Mouse (Mus musculus): Measurements from ENCODE around the gene 1700028K03Rik. TPM values are rescaled to one million over a fixed set of nuclear protein-coding genes. Genes with fewer than 3 reads are reported as not detected.

Gene 1700028K03Rik
- polyA plus RNA-seq, 1 experiment from 2014 or later = 0.08 TPM

DNA sequence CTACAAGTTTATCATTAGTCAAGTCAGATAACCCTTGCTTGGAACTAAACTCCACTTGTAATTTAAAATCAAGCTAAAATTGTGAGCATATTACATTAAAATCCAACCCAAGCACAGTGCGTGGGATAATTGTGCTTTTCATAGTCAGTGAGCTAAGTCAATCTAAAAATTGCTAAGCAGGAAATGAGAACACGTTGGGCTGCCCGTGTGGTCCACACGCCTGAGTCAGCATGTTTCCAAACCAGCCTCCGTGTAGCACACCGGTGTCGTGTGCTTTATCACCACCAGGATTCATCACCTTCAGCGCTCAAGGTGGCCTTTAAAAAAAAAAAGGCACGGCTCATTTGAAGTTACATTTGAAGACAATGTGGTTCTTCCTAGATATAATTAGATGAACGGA lies 10.2 kb upstream of the 1700028K03Rik start:
- ATAC-seq (ENCODE audit: low read depth) = no peak
- Histone ChIP-seq H3K9ac (ENCODE audit: low read length) (no peak overlapping the region), H3K36me3 (ENCODE audit: control insufficient read depth, insufficient read depth, low read length) (no peaks in the 10 kb centered on the region), H3K9me3 (ENCODE audit: control insufficient read depth, low read length) (no peaks in the 10 kb centered on the region), H3K4me2 (ENCODE audit: low read depth, low read length) (no peak overlapping the region), H3K4me3 (ENCODE audit: low read length) (no peak overlapping the region), H3K27ac (ENCODE audit: low read length) (no peak overlapping the region), H3K27me3 (ENCODE audit: control insufficient read depth, insufficient read depth, low read depth, low read length) (no peaks in the 10 kb centered on the region), H3K4me1 (replicated peaks; ENCODE audit: control insufficient read depth, insufficient read depth, low read length) (no peaks in the 10 kb centered on the region)
- WGBS = 71% methylated on average over 10 of the region's 10 CpGs

DNA sequence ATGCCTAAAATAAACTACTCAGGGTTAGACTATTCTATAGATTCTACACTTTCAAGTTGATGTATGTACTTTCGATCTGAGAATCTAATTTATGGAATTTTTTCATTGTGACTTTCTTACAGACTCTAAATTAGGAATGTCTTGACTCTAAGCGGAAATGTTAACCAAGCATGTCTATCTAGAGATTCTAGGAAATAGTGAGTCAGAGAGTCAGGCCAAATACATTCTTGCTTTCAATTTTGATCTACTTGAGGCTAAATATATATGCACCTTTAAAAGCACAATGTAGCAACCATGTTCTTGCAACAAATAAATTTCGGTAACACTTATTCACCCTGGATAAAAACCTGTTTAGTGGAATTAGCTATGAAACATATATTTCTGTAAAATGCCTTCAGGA lies 5.7 kb upstream of the 1700028K03Rik start:
- Histone ChIP-seq H3K27me3 (ENCODE audit: control insufficient read depth, insufficient read depth, low read depth, low read length) (no peaks in the 10 kb centered on the region), H3K9me3 (ENCODE audit: control insufficient read depth, low read length) (no peaks in the 10 kb centered on the region), H3K9ac (ENCODE audit: low read length) (no peak overlapping the region), H3K27ac (ENCODE audit: low read length) (no peak overlapping the region), H3K4me2 (ENCODE audit: low read depth, low read length) (no peak overlapping the region), H3K4me3 (ENCODE audit: low read length) (no peak overlapping the region), H3K4me1 (replicated peaks; ENCODE audit: control insufficient read depth, insufficient read depth, low read length) (no peaks in the 10 kb centered on the region), H3K36me3 (ENCODE audit: control insufficient read depth, insufficient read depth, low read length) (no peaks in the 10 kb centered on the region)
- no peak for ATAC-seq (ENCODE audit: low read depth)
- WGBS = 91% methylated on average over 3 of the region's 3 CpGs

DNA sequence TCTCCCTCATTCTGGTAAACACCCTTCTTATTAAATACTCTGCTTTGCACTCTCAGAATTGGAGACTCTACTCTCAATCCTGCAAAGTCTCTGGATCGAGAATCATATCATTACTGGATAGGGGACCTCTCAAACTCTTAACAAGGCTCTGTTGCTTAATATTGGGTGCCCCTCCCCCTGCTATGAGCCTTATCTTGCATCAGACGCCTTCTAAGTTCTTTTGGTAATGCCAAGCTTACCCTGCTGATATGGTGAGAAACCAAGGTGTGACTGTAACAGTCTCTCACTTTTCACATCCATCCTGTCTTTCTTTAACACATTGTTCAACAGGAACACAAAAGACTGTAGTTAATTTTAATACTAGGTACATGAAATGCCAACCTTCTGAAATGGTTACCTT lies 919 bp upstream of the 1700028K03Rik start:
- no peaks in the 10 kb centered on the region for H3K9me3 ChIP-seq (ENCODE audit: control insufficient read depth, low read length)
- H3K27me3 ChIP-seq (ENCODE audit: control insufficient read depth, insufficient read depth, low read depth, low read length) = no peaks in the 10 kb centered on the region
- H3K9ac ChIP-seq (ENCODE audit: low read length) = no peak overlapping the region
- H3K36me3 ChIP-seq (ENCODE audit: control insufficient read depth, insufficient read depth, low read length) = no peaks in the 10 kb centered on the region
- H3K27ac ChIP-seq (ENCODE audit: low read length) = no peak overlapping the region
- no peaks in the 10 kb centered on the region for H3K4me1 ChIP-seq (replicated peaks; ENCODE audit: control insufficient read depth, insufficient read depth, low read length)
- 38% methylated on average over 2 of the region's 2 CpGs for WGBS
- no peak overlapping the region for H3K4me3 ChIP-seq (ENCODE audit: low read length)
- no peak for ATAC-seq (ENCODE audit: low read depth)
- H3K4me2 ChIP-seq (ENCODE audit: low read depth, low read length) = no peak overlapping the region

DNA sequence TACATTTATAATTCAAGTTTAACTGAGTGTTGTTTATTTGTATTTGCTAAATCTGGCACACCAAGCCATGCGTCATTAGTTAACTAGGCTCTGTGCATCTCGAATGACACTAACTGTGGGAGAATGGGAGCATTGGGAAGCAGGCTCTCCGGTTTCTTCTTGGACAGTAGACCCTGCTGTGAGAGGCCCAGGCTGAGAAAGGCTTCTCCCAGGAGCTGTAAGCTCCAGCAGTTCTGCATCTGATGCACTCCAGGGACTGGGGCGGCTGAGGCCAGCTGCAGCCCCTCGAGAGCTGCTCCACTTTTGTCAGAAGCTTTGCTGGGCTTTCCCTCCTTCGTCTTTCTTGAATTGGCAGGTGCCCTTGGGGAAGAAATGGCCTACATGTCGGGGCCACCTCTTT lies 7.2 kb downstream of the 1700028K03Rik start:
- no peak for ATAC-seq (ENCODE audit: low read depth)
- no peak overlapping the region for H3K4me3 ChIP-seq (ENCODE audit: low read length)
- H3K4me1 ChIP-seq (replicated peaks; ENCODE audit: control insufficient read depth, insufficient read depth, low read length) = no peaks in the 10 kb centered on the region
- no peaks in the 10 kb centered on the region for H3K36me3 ChIP-seq (ENCODE audit: control insufficient read depth, insufficient read depth, low read length)
- WGBS = 47% methylated on average over 7 of the region's 7 CpGs
- H3K27me3 ChIP-seq (ENCODE audit: control insufficient read depth, insufficient read depth, low read depth, low read length) = no peaks in the 10 kb centered on the region
- no peak overlapping the region for H3K4me2 ChIP-seq (ENCODE audit: low read depth, low read length)
- no peak overlapping the region for H3K27ac ChIP-seq (ENCODE audit: low read length)
- no peaks in the 10 kb centered on the region for H3K9me3 ChIP-seq (ENCODE audit: control insufficient read depth, low read length)
- no peak overlapping the region for H3K9ac ChIP-seq (ENCODE audit: low read length)

DNA sequence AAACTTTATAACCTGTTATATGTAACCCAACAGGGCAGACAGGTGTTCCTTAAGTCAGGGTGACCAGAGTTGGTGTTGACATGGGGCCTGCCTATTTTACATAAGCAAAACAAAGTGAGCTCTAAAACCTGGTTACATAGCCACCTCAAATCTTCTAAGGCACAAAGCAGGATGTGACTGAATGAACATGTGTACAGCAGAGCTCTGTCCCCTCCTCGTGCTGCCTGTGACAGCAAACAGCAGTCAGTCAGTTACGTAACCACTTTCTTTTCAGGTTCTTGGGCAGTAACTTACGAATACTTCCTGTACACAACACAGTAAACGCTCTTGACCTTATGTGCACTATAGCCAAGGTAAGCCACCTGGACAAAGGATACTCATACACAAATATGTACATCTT lies 11.4 kb downstream of the 1700028K03Rik start:
- Histone ChIP-seq H3K9ac (ENCODE audit: low read length) (no peak overlapping the region), H3K4me3 (ENCODE audit: low read length) (no peak overlapping the region), H3K36me3 (ENCODE audit: control insufficient read depth, insufficient read depth, low read length) (no peaks in the 10 kb centered on the region), H3K27me3 (ENCODE audit: control insufficient read depth, insufficient read depth, low read depth, low read length) (no peaks in the 10 kb centered on the region), H3K9me3 (ENCODE audit: control insufficient read depth, low read length) (no peaks in the 10 kb centered on the region), H3K4me1 (replicated peaks; ENCODE audit: control insufficient read depth, insufficient read depth, low read length) (no peaks in the 10 kb centered on the region), H3K4me2 (ENCODE audit: low read depth, low read length) (no peak overlapping the region), H3K27ac (ENCODE audit: low read length) (no peak overlapping the region)
- 50% methylated on average over 4 of the region's 4 CpGs for WGBS
- no peak for ATAC-seq (ENCODE audit: low read depth)

DNA sequence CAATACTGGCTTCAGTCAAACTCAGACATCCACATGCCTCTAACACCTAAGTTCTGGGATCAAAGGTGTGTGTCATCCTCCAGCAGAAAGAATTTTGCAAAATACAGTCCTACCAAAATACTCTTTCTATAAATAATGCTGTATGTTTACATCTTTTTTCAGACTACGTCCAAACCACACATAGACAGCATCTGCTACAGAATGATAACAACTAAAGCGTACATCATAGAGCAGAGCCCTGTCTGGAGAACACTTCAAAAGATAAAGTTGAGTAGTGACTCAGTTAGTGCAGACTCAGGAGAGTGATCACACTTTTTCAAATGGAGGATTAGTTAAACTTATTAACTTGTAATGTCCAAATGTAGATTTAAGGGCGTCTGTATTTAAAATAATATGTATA lies 13.4 kb downstream of the 1700028K03Rik start:
- Histone ChIP-seq H3K36me3 (ENCODE audit: control insufficient read depth, insufficient read depth, low read length) (no peaks in the 10 kb centered on the region), H3K9me3 (ENCODE audit: control insufficient read depth, low read length) (no peaks in the 10 kb centered on the region), H3K9ac (ENCODE audit: low read length) (no peak overlapping the region), H3K27ac (ENCODE audit: low read length) (no peak overlapping the region), H3K4me1 (replicated peaks; ENCODE audit: control insufficient read depth, insufficient read depth, low read length) (no peaks in the 10 kb centered on the region), H3K4me3 (ENCODE audit: low read length) (no peak overlapping the region), H3K27me3 (ENCODE audit: control insufficient read depth, insufficient read depth, low read depth, low read length) (no peaks in the 10 kb centered on the region), H3K4me2 (ENCODE audit: low read depth, low read length) (no peak overlapping the region)
- 63% methylated on average over 3 of the region's 3 CpGs for WGBS
- ATAC-seq (ENCODE audit: low read depth) = no peak

DNA sequence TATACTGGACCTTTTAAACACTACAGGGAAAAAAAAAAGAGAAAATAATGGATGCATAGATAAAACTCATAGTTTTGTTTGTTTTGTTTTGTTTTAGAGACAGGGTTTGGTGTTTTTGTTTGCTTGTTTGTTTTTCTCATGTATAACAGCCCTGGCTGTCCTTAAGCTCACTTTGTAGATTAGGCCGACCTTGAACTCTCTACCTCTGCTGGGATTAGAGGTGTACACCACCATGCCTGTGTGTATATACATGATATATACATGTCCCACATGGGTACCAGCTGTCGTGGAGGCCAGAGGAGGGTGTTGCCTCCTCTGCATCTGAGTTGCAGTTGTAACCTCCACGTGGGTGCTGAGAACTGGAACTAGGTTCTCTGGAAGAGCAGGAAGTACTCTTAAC lies 13.9 kb downstream of the 1700028K03Rik start:
- Histone ChIP-seq H3K36me3 (ENCODE audit: control insufficient read depth, insufficient read depth, low read length) (no peaks in the 10 kb centered on the region), H3K4me2 (ENCODE audit: low read depth, low read length) (no peak overlapping the region), H3K27me3 (ENCODE audit: control insufficient read depth, insufficient read depth, low read depth, low read length) (no peaks in the 10 kb centered on the region), H3K4me1 (replicated peaks; ENCODE audit: control insufficient read depth, insufficient read depth, low read length) (no peaks in the 10 kb centered on the region), H3K4me3 (ENCODE audit: low read length) (no peak overlapping the region), H3K9me3 (ENCODE audit: control insufficient read depth, low read length) (no peaks in the 10 kb centered on the region), H3K9ac (ENCODE audit: low read length) (no peak overlapping the region), H3K27ac (ENCODE audit: low read length) (no peak overlapping the region)
- no peak for ATAC-seq (ENCODE audit: low read depth)
- 73% methylated on average over 3 of the region's 3 CpGs for WGBS

DNA sequence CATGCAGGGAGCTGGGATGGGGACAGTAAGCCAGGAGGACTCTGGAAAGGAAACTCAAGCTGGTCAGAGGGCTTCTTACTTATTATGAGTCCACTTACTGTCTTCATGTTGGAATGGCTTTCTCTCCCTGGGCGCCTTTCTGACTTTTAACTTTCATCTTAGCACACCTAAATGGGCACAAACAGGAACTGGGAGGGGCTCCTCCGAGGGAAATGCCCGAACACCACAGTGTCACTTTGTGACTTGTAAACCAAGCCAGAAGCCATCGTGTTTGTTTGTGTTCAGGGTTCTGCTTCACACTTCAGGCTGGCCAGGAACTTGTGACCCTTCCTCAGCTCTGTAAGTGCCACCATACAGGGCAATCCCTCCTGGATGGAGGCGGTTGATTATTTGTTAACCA lies 19.8 kb downstream of the 1700028K03Rik start:
- H3K9ac ChIP-seq (ENCODE audit: low read length) = no peak overlapping the region
- H3K4me2 ChIP-seq (ENCODE audit: low read depth, low read length) = no peak overlapping the region
- no peak for ATAC-seq (ENCODE audit: low read depth)
- H3K27me3 ChIP-seq (ENCODE audit: control insufficient read depth, insufficient read depth, low read depth, low read length) = no peaks in the 10 kb centered on the region
- no peak overlapping the region for H3K4me3 ChIP-seq (ENCODE audit: low read length)
- WGBS = 59% methylated on average over 5 of the region's 5 CpGs
- H3K9me3 ChIP-seq (ENCODE audit: control insufficient read depth, low read length) = no peaks in the 10 kb centered on the region
- H3K4me1 ChIP-seq (replicated peaks; ENCODE audit: control insufficient read depth, insufficient read depth, low read length) = no peaks in the 10 kb centered on the region
- peaks cover 4% of the 10 kb centered on the region for H3K36me3 ChIP-seq (ENCODE audit: control insufficient read depth, insufficient read depth, low read length)
- H3K27ac ChIP-seq (ENCODE audit: low read length) = no peak overlapping the region

DNA sequence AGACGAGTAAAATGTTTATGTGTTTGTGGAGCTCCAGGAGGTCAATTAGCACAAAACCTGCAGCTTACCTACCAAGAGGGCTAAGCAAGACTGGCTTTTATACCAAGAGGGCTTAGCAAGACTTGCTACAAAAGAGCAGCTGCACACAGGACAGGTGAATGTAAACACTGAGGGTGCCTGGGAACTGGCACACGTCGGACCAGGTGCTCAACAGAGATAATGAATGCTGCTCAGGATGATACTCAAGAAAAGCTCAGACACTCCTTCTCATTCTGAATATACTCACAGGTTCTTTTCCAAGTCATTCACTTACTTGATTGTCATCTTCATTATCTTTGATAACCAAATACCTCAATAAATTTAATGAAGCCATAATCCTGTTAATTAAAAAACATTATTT lies 22.5 kb downstream of the 1700028K03Rik start:
- H3K4me1 ChIP-seq (replicated peaks; ENCODE audit: control insufficient read depth, insufficient read depth, low read length) = no peaks in the 10 kb centered on the region
- H3K4me2 ChIP-seq (ENCODE audit: low read depth, low read length) = no peak overlapping the region
- no peak overlapping the region for H3K9ac ChIP-seq (ENCODE audit: low read length)
- peaks cover 11% of the 10 kb centered on the region for H3K36me3 ChIP-seq (ENCODE audit: control insufficient read depth, insufficient read depth, low read length)
- H3K4me3 ChIP-seq (ENCODE audit: low read length) = no peak overlapping the region
- H3K27me3 ChIP-seq (ENCODE audit: control insufficient read depth, insufficient read depth, low read depth, low read length) = no peaks in the 10 kb centered on the region
- no peak overlapping the region for H3K27ac ChIP-seq (ENCODE audit: low read length)
- H3K9me3 ChIP-seq (ENCODE audit: control insufficient read depth, low read length) = no peaks in the 10 kb centered on the region
- WGBS = 54% methylated on average over 3 of the region's 3 CpGs
- no peak for ATAC-seq (ENCODE audit: low read depth)

DNA sequence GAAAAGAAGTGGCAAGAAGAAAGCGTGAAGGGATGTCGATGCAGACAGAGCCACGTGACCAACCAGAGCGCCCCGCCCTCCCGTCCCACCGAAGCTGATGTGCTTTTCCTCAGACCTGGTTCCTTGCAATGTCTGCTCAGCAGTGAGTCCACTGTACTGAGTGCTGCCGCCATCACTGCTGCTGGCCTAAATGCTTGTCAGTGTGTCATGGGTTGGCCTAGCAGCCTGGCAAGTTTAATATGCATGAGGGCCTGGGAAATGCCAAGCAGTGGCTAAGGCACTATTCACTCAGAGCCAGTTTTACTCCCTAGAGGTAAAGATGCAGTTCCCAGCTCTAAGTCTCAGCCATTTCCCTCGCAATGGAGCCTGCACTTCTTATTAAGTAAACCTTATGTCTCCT lies 34.6 kb downstream of the 1700028K03Rik start:
- Histone ChIP-seq H3K27ac (ENCODE audit: low read length) (no peak overlapping the region), H3K9me3 (ENCODE audit: control insufficient read depth, low read length) (no peaks in the 10 kb centered on the region), H3K36me3 (ENCODE audit: control insufficient read depth, insufficient read depth, low read length) (peaks cover 16% of the 10 kb centered on the region), H3K4me2 (ENCODE audit: low read depth, low read length) (no peak overlapping the region), H3K27me3 (ENCODE audit: control insufficient read depth, insufficient read depth, low read depth, low read length) (no peaks in the 10 kb centered on the region), H3K4me3 (ENCODE audit: low read length) (no peak overlapping the region), H3K9ac (ENCODE audit: low read length) (no peak overlapping the region), H3K4me1 (replicated peaks; ENCODE audit: control insufficient read depth, insufficient read depth, low read length) (no peaks in the 10 kb centered on the region)
- 93% methylated on average over 9 of the region's 9 CpGs for WGBS
- no peak for ATAC-seq (ENCODE audit: low read depth)
